Mouse (Mus musculus): Measurements from ENCODE around the gene Ccdc33. TPM values are rescaled to one million over a fixed set of nuclear protein-coding genes. Genes with fewer than 3 reads are reported as not detected.

Gene Ccdc33
- polyA plus RNA-seq, 1 experiment from 2014 or later = 0.54 TPM

DNA sequence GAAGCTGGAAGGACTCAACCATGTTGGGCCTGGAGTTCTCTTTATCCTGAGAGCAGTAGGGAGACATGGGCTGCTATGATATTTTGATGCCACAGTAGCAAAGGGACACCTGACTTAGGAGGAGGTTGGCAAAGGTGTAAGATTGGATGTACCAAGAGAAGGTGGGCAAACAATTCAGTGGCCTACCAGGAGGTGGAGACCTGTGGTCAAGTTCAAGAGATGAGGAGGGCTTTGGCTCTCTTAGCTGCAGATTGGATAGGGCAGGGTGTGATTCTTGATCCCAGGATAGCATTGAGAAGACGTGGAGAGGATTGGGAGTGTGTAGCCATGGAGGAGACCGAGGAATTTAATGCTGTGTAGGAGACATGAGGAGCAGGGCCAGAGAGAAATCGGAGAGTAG, 24.8 kb downstream of the Ccdc33 start:
- no peak for ATAC-seq (ENCODE audit: low FRiP score, low TSS enrichment)
- WGBS = 60% methylated on average over 3 of the region's 3 CpGs
- H3K9ac ChIP-seq (replicated peaks; ENCODE audit: low read length) = no peak overlapping the region

DNA sequence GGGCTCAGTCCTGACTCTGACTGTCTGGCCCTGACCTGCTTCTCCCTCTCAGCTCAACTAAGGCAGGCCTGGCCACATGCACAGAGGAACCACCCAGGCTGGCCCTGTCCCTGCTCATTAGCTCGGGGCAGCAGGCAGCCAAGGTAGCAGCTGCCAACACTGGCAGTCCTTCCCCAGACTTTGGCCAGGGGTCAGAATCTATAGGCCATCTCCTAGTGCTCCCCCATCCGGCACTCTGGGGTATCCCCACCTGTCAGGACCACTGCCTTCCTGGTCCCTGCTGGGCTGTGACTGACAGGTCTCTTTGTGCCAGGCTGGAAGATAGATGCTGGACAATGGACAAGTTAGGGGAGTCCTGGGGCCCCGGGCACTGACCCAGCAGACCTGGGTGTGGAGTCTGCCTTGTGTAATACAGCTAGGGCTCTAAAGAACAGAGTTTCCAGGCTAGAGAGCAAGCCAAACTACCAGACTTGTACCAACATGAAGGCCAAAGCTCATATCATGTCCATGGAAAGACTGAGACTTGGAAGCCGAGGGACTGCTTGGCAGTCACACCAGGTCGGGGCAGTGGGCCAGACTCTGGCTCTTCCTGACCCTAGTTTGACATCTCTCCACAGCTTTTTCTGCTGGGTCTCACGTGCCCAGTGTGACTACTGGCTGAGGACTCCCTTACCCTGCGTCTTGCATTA, 25.9 kb downstream of the Ccdc33 start:
- no peak overlapping the region for H3K9ac ChIP-seq (replicated peaks; ENCODE audit: low read length)
- DNase-seq (no peak), ATAC-seq (ENCODE audit: low FRiP score, low TSS enrichment) (no peak)
- no peak overlapping the region for H3K4me2 ChIP-seq (ENCODE audit: low read length)
- H3K4me1 ChIP-seq (ENCODE audit: control insufficient read depth, insufficient read depth, low read length) = peaks cover 18% of the 10 kb centered on the region
- WGBS = 61% methylated on average over 7 of the region's 7 CpGs
- no peaks in the 10 kb centered on the region for H3K9me3 ChIP-seq (ENCODE audit: control insufficient read depth, low read length)
- H3K4me3 ChIP-seq (replicated peaks; ENCODE audit: low read depth, low read length) = no peak overlapping the region
- H3K27me3 ChIP-seq (ENCODE audit: control insufficient read depth, insufficient read depth, low read length) = no peaks in the 10 kb centered on the region
- H3K36me3 ChIP-seq (ENCODE audit: control insufficient read depth, insufficient read depth, low read length) = no peaks in the 10 kb centered on the region
- no peak overlapping the region for H3K27ac ChIP-seq (replicated peaks; ENCODE audit: low read depth, low read length)

More for the DNA sequence above, 24.8 kb downstream of the Ccdc33 start:
- Histone ChIP-seq H3K27ac (replicated peaks; ENCODE audit: low read depth, low read length) (no peak overlapping the region), H3K4me3 (replicated peaks; ENCODE audit: low read depth, low read length) (no peak overlapping the region), H3K4me1 (ENCODE audit: control insufficient read depth, insufficient read depth, low read length) (peaks cover 19% of the 10 kb centered on the region), H3K9me3 (ENCODE audit: control insufficient read depth, low read length) (no peaks in the 10 kb centered on the region), H3K36me3 (ENCODE audit: control insufficient read depth, insufficient read depth, low read length) (no peaks in the 10 kb centered on the region), H3K4me2 (ENCODE audit: low read length) (no peak overlapping the region), H3K27me3 (ENCODE audit: control insufficient read depth, insufficient read depth, low read length) (no peaks in the 10 kb centered on the region)
- no peak for DNase-seq

DNA sequence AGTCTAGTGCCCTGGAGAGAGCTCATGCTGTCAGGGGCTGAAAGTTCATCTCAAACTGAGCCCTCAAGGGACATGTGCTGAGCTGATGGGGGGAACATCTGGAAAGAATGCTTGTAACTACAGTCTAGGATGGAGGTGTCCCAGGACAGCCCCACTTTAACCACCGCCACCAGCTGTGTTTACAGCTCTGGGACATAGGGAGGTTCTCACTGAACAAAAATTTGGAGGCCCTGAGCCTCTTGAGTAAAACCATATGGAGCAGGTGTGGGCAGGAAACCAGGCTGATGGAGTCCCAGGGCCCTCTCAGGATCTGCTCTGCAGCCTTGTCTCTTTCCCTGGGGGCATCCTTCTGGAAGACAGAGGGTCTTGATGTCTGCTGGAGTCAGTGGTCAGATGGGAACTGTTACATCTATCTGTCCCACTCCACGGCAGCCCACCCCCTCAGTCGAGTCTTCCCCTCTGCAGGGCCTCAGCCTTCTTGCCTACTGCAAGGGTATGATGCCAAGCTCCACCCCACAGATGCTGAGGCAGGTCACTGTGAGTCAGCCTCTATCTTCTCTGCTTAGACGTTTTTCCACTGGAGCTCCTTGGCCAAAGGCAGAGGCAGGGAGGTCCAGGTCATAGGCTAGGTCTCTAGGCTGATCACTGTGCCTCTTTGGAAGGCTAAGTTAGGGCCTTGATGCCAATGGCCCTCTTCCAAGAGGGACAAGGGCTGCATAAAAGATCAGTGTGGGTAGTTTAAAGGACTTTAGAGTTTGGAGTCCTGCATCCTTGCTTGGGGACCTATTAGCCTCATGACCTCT, 26.8 kb downstream of the Ccdc33 start:
- ATAC-seq (ENCODE audit: low FRiP score, low TSS enrichment) (no peak), DNase-seq (no peak)
- WGBS = 80% methylated on average over 4 of the region's 4 CpGs
- peaks cover 18% of the 10 kb centered on the region for H3K4me1 ChIP-seq (ENCODE audit: control insufficient read depth, insufficient read depth, low read length)
- H3K9me3 ChIP-seq (ENCODE audit: control insufficient read depth, low read length) = no peaks in the 10 kb centered on the region
- no peak overlapping the region for H3K4me3 ChIP-seq (replicated peaks; ENCODE audit: low read depth, low read length)
- no peaks in the 10 kb centered on the region for H3K36me3 ChIP-seq (ENCODE audit: control insufficient read depth, insufficient read depth, low read length)
- no peaks in the 10 kb centered on the region for H3K27me3 ChIP-seq (ENCODE audit: control insufficient read depth, insufficient read depth, low read length)
- no peak overlapping the region for H3K27ac ChIP-seq (replicated peaks; ENCODE audit: low read depth, low read length)
- no peak overlapping the region for H3K4me2 ChIP-seq (ENCODE audit: low read length)
- H3K9ac ChIP-seq (replicated peaks; ENCODE audit: low read length) = no peak overlapping the region

DNA sequence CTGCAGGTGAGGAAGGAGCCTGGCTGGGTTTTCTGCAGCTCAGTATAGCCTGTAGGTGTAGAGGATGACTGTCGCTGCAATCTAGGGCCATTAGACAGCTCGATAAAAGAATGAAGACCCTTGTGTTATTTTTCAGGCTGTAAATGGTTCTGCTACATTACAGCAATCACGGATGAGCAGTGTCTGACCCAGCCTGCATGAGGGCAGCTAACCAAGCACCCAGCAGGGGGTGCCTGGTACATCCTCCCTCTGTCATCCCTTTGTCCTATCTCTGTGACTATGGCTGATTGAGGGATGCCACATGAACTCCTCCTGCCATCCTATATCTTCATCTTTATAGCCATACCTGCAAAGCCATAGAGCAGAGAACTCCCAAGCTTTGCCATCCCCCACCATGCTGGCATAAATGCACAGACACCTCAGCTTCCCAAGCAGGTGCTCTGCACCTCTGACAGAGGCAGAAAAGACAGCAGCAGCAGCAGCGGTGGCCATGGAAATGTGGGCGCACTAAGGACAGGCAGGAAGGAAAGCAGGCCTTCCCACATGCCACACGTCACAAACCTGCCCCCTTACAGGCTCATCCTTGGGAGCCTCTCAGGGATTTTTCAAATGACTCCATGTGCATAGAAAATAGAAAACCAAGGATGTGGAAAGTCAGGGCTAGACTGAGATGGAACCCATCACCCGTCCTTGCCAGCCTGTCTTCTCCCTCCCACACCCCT, 31.2 kb downstream of the Ccdc33 start:
- no peaks in the 10 kb centered on the region for H3K9me3 ChIP-seq (ENCODE audit: control insufficient read depth, low read length)
- WGBS = 64% methylated on average over 7 of the region's 7 CpGs
- H3K27ac ChIP-seq (replicated peaks; ENCODE audit: low read depth, low read length) = peak overlapping the region; percentile 37
- H3K4me2 ChIP-seq (ENCODE audit: low read length) = no peak overlapping the region
- H3K36me3 ChIP-seq (ENCODE audit: control insufficient read depth, insufficient read depth, low read length) = no peaks in the 10 kb centered on the region
- DNase-seq (peak; percentile 26), ATAC-seq (ENCODE audit: low FRiP score, low TSS enrichment) (no peak)
- no peak overlapping the region for H3K4me3 ChIP-seq (replicated peaks; ENCODE audit: low read depth, low read length)
- no peak overlapping the region for H3K9ac ChIP-seq (replicated peaks; ENCODE audit: low read length)
- no peaks in the 10 kb centered on the region for H3K27me3 ChIP-seq (ENCODE audit: control insufficient read depth, insufficient read depth, low read length)
- peaks cover 40% of the 10 kb centered on the region for H3K4me1 ChIP-seq (ENCODE audit: control insufficient read depth, insufficient read depth, low read length)

DNA sequence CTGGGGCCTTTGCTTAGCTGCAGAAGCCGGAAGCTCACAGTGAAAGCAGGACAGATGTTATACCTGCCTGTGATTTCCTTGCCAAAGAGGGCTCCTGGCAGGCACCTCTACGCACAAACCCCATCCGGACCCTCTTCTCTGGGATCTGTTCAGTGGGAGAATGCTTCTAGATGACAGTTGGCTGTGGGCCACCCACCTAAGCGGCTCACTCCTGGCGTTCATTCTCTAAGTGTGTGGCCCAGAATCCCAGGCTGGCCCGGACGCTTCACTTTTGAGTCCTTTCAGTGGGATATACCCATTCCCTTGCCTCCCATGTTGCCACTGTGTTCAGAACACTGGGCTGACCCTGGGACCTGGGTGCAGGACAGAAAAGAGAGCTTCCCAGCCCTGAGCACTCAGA, 31.8 kb downstream of the Ccdc33 start:
- no peak overlapping the region for H3K9ac ChIP-seq (replicated peaks; ENCODE audit: low read length)
- no peak for DNase-seq
- no peak for ATAC-seq (ENCODE audit: low FRiP score, low TSS enrichment)

DNA sequence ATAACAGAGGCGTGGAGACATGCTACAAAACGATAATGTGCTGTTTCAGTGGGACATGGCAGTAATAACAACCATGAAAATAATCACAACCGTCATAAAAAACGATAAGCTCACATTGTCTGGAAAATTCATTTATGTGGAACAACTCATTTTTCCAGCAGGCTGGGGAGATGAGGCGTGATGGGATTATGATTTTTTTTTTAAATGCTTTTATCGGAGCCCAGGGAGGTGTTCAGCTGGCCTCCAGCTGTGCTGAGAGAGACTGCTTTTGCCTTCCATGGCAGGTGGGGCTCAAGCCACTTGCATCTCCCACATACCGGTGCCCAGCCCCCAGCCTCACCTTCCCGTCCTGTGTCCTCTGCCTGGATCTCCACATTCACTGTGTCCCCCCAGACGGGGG, 32.4 kb downstream of the Ccdc33 start:
- Histone ChIP-seq H3K9ac (replicated peaks; ENCODE audit: low read length) (no peak overlapping the region), H3K9me3 (ENCODE audit: control insufficient read depth, low read length) (no peaks in the 10 kb centered on the region), H3K4me2 (ENCODE audit: low read length) (no peak overlapping the region), H3K4me3 (replicated peaks; ENCODE audit: low read depth, low read length) (no peak overlapping the region), H3K27ac (replicated peaks; ENCODE audit: low read depth, low read length) (peak overlapping the region; percentile 37), H3K4me1 (ENCODE audit: control insufficient read depth, insufficient read depth, low read length) (peaks cover 43% of the 10 kb centered on the region), H3K27me3 (ENCODE audit: control insufficient read depth, insufficient read depth, low read length) (no peaks in the 10 kb centered on the region), H3K36me3 (ENCODE audit: control insufficient read depth, insufficient read depth, low read length) (no peaks in the 10 kb centered on the region)
- ATAC-seq (ENCODE audit: low FRiP score, low TSS enrichment) = no peak
- DNase-seq = peak; percentile 58
- WGBS = 16% methylated on average over 9 of the region's 9 CpGs

More for the DNA sequence above, 31.8 kb downstream of the Ccdc33 start:
- no peak overlapping the region for H3K4me2 ChIP-seq (ENCODE audit: low read length)
- no peaks in the 10 kb centered on the region for H3K27me3 ChIP-seq (ENCODE audit: control insufficient read depth, insufficient read depth, low read length)
- H3K4me3 ChIP-seq (replicated peaks; ENCODE audit: low read depth, low read length) = no peak overlapping the region
- H3K9me3 ChIP-seq (ENCODE audit: control insufficient read depth, low read length) = no peaks in the 10 kb centered on the region
- peaks cover 40% of the 10 kb centered on the region for H3K4me1 ChIP-seq (ENCODE audit: control insufficient read depth, insufficient read depth, low read length)
- H3K36me3 ChIP-seq (ENCODE audit: control insufficient read depth, insufficient read depth, low read length) = no peaks in the 10 kb centered on the region
- 58% methylated on average over 7 of the region's 7 CpGs for WGBS
- peak overlapping the region; percentile 37 for H3K27ac ChIP-seq (replicated peaks; ENCODE audit: low read depth, low read length)

DNA sequence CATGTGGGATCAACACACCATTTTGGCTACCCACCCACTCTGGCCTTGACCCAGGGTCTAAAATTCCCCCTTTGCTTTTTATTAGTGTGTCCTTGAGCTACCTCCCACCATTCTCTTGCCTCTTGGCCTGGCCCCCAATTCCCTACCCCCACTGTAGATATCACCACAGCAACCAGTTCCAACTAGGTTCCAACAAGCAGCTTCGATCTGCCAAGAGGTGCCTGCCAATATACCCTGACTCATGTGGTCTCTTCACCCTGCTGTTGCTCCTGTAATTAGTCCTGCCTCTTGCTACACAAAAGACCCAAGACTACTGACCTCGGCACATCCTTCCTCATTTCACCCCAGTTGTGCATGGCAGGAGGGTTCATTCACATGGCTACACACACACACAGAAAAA, 33.5 kb downstream of the Ccdc33 start:
- no peaks in the 10 kb centered on the region for H3K36me3 ChIP-seq (ENCODE audit: control insufficient read depth, insufficient read depth, low read length)
- H3K4me2 ChIP-seq (ENCODE audit: low read length) = no peak overlapping the region
- ATAC-seq (ENCODE audit: low FRiP score, low TSS enrichment) = peak; percentile 60
- no peaks in the 10 kb centered on the region for H3K27me3 ChIP-seq (ENCODE audit: control insufficient read depth, insufficient read depth, low read length)
- no peak overlapping the region for H3K4me3 ChIP-seq (replicated peaks; ENCODE audit: low read depth, low read length)
- peak; percentile 50 for DNase-seq
- peak overlapping the region; percentile 37; the same call in 1 of the 2 replicates for H3K27ac ChIP-seq (replicated peaks; ENCODE audit: low read depth, low read length)
- peaks cover 43% of the 10 kb centered on the region for H3K4me1 ChIP-seq (ENCODE audit: control insufficient read depth, insufficient read depth, low read length)
- H3K9me3 ChIP-seq (ENCODE audit: control insufficient read depth, low read length) = no peaks in the 10 kb centered on the region
- no peak overlapping the region for H3K9ac ChIP-seq (replicated peaks; ENCODE audit: low read length)
- 7% methylated on average over 2 of the region's 2 CpGs for WGBS

DNA sequence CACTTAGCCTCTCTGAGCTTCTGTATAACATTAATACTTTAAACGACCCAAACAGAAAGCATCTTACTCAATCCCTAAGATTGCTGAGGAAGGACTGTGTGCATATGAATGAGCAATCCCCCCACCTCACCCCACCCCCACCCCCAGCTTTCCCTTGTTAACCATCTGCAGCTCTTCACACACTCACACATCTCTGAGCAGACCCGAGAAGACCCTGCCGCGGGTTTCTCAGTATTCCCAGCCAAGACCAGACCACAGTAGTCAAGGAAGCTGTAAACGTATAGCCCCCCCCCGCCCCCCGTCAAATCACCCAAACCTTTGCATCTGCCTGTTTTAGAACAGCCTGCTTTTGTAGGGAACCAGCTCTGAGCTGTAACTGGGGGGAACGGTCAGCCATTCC, 34.0 kb downstream of the Ccdc33 start:
- peak overlapping the region; percentile 37; the same call in 1 of the 2 replicates for H3K27ac ChIP-seq (replicated peaks; ENCODE audit: low read depth, low read length)
- H3K4me2 ChIP-seq (ENCODE audit: low read length) = no peak overlapping the region
- no peaks in the 10 kb centered on the region for H3K36me3 ChIP-seq (ENCODE audit: control insufficient read depth, insufficient read depth, low read length)
- H3K9me3 ChIP-seq (ENCODE audit: control insufficient read depth, low read length) = no peaks in the 10 kb centered on the region
- H3K27me3 ChIP-seq (ENCODE audit: control insufficient read depth, insufficient read depth, low read length) = no peaks in the 10 kb centered on the region
- ATAC-seq (ENCODE audit: low FRiP score, low TSS enrichment) (no peak), DNase-seq (no peak)
- H3K4me1 ChIP-seq (ENCODE audit: control insufficient read depth, insufficient read depth, low read length) = peaks cover 43% of the 10 kb centered on the region
- 16% methylated on average over 8 of the region's 8 CpGs for WGBS
- H3K9ac ChIP-seq (replicated peaks; ENCODE audit: low read length) = no peak overlapping the region
- H3K4me3 ChIP-seq (replicated peaks; ENCODE audit: low read depth, low read length) = no peak overlapping the region
